9 mouse cellular contexts compared by ENCODE assay signal in the genomic region with DNA sequence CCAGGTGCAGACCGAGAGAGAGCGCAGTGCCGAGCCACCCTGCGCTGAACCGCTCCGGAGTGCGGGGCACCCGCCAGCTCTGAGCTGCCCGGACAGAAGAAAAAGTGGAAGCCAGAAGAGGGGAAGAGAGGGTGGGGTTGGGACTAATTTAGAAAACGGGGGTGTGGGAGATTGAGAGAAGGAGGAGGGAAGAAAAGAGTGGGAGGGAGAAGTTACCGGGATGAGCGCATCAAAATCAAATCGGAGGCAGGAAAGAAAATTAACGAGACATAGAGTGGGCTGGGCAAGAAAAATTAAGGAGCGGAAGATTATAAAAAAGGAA. TPM values are rescaled to one million over a fixed set of nuclear protein-coding genes. Genes with fewer than 3 reads are reported as not detected.
A peak's percentile ranks its signal among the peaks of the same experiment; 100 is the strongest.
DNase-seq lines count a peak whose midpoint lies in the region; ATAC-seq and TF ChIP-seq lines count a peak whose summit lies in the region.
"Had no signal": no experiment of that assay in that cellular context is flagged by ENCODE, and none has a peak within 500 bp of the region (broad histone marks: within the 10 kb centered on the region; RNA-seq: fewer than 3 reads in every experiment).

No protein-coding gene starts in this region.

- intact Hi-C loops in left cerebral cortex, postnatal 25 days (cut with DNase I), result loop anchor here (5.0 to 10.0 kb wide), 2 partner anchors 132 to 305 kb away; no protein-coding TSS in a partner anchor

- H3K9ac ChIP-seq in lung, embryonic 16.5 days (ENCODE audit: low read length), result no peak overlapping the region; the same call in 1 of the 2 replicates
- no peak overlapping the region for H3K9ac ChIP-seq in forebrain, embryonic 14.5 days (ENCODE audit: low read length)
- peak overlapping the region; percentile 37 for H3K9ac ChIP-seq in limb, embryonic 14.5 days (ENCODE audit: low read depth, low read length, severe bottlenecking)
- H3K9ac ChIP-seq in stomach, embryonic 16.5 days (ENCODE audit: low read length), result peak overlapping the region; percentile 50

- no peak overlapping the region for H3K27ac ChIP-seq in lung, embryonic 16.5 days (ENCODE audit: low read length)
- no peak overlapping the region for H3K27ac ChIP-seq in forebrain, embryonic 14.5 days (ENCODE audit: low read depth, low read length)
- H3K27ac ChIP-seq in limb, embryonic 14.5 days (replicated peaks; ENCODE audit: low read depth, low read length), result no peak overlapping the region
- no peak overlapping the region for H3K27ac ChIP-seq in stomach, embryonic 16.5 days (ENCODE audit: low read length)

- peaks cover 5% of the 10 kb centered on the region; the same call in 1 of the 2 replicates for H3K4me1 ChIP-seq in lung, embryonic 16.5 days (replicated peaks; ENCODE audit: control insufficient read depth, insufficient read depth, low read length)
- no peaks in the 10 kb centered on the region; the same call in 1 of the 2 replicates for H3K4me1 ChIP-seq in forebrain, embryonic 14.5 days (ENCODE audit: control insufficient read depth, insufficient read depth, low read length)
- H3K4me1 ChIP-seq in limb, embryonic 14.5 days (ENCODE audit: control insufficient read depth, insufficient read depth, low read length), result peaks cover 7% of the 10 kb centered on the region
- peaks cover 8% of the 10 kb centered on the region; the same call in 1 of the 2 replicates for H3K4me1 ChIP-seq in stomach, embryonic 16.5 days (ENCODE audit: control insufficient read depth, insufficient read depth, low read length)

- WGBS in lung, embryonic 16.5 days, result under 1% methylated on average over 15 of the region's 15 CpGs
- under 1% methylated on average over 15 of the region's 15 CpGs for WGBS in forebrain, embryonic 14.5 days
- whole genome bisulfite sequencing in limb, embryonic 14.5 days, result under 1% methylated on average over 15 of the region's 15 CpGs
- 2% methylated on average over 15 of the region's 15 CpGs for WGBS in stomach, embryonic 16.5 days

- DNase-seq in lung, postnatal 14 days, result no peak
- DNase-seq in forebrain, embryonic 14.5 days (ENCODE audit: low spot score), result no peak
- no peak for DNase-seq in limb, embryonic 14.5 days (ENCODE audit: low spot score)
- no peak for DNase-seq in left cerebral cortex, postnatal 25 days (ENCODE audit: low spot score in 2 of 2)
- no peak for DNase-seq in spleen, postnatal 10 days (ENCODE audit: low spot score in 2 of 2)
- DNase-seq: cerebellum, adult 11-12 months had no signal

- H3K4me2 ChIP-seq in lung, embryonic 16.5 days (ENCODE audit: low read depth, low read length), result peak overlapping the region; percentile 47
- H3K4me2 ChIP-seq in forebrain, embryonic 14.5 days (ENCODE audit: low read length), result peak overlapping the region; percentile 35
- peak overlapping the region; percentile 79 for H3K4me2 ChIP-seq in limb, embryonic 14.5 days (replicated peaks; ENCODE audit: low read depth, low read length, severe bottlenecking)
- H3K4me2 ChIP-seq in stomach, embryonic 16.5 days (ENCODE audit: low read depth, low read length), result peak overlapping the region; percentile 57

- no peaks in the 10 kb centered on the region for H3K36me3 ChIP-seq in lung, embryonic 16.5 days (ENCODE audit: control insufficient read depth, insufficient read depth, low read length)
- no peaks in the 10 kb centered on the region for H3K36me3 ChIP-seq in forebrain, embryonic 14.5 days (ENCODE audit: control insufficient read depth, insufficient read depth, low read length)
- H3K36me3 ChIP-seq in limb, embryonic 14.5 days (ENCODE audit: control insufficient read depth, insufficient read depth, low read length), result no peaks in the 10 kb centered on the region
- no peaks in the 10 kb centered on the region for H3K36me3 ChIP-seq in stomach, embryonic 16.5 days (ENCODE audit: control insufficient read depth, insufficient read depth, low read length)

- no peak for TF ChIP-seq POLR2A in limb, embryonic 14.5 days (IDR thresholded peaks at IDR 0.05; ENCODE audit: borderline replicate concordance, extremely low read depth, insufficient read depth, insufficient read length)

- H3K9me3 ChIP-seq in lung, embryonic 16.5 days (ENCODE audit: control insufficient read depth, low read length), result no peaks in the 10 kb centered on the region
- H3K9me3 ChIP-seq in forebrain, embryonic 14.5 days (replicated peaks; ENCODE audit: control insufficient read depth, low read length), result no peaks in the 10 kb centered on the region
- H3K9me3 ChIP-seq in limb, embryonic 14.5 days (ENCODE audit: control insufficient read depth, low read length), result no peaks in the 10 kb centered on the region
- no peaks in the 10 kb centered on the region for H3K9me3 ChIP-seq in stomach, embryonic 16.5 days (replicated peaks; ENCODE audit: control insufficient read depth, low read length)

- ATAC-seq in lung, embryonic 16.5 days (ENCODE audit: low read depth), result peak; percentile 34; the same call in 1 of the 2 replicates
- ATAC-seq in forebrain, embryonic 14.5 days, result no peak
- ATAC-seq in limb, embryonic 14.5 days (ENCODE audit: low FRiP score, low read depth), result no peak
- no peak for ATAC-seq in stomach, embryonic 16.5 days (ENCODE audit: insufficient read depth, low FRiP score)

- H3K27me3 ChIP-seq in lung, embryonic 16.5 days (ENCODE audit: control insufficient read depth, insufficient read depth, low read depth, low read length), result peaks cover 73% of the 10 kb centered on the region
- H3K27me3 ChIP-seq in forebrain, embryonic 14.5 days (replicated peaks; ENCODE audit: control insufficient read depth, insufficient read depth, low read length), result peaks cover 92% of the 10 kb centered on the region
- peaks cover 51% of the 10 kb centered on the region for H3K27me3 ChIP-seq in limb, embryonic 14.5 days (ENCODE audit: control insufficient read depth, insufficient read depth, low read length)
- H3K27me3 ChIP-seq in stomach, embryonic 16.5 days (ENCODE audit: control insufficient read depth, insufficient read depth, low read length), result peaks cover 64% of the 10 kb centered on the region

- peak overlapping the region; percentile 32 for H3K4me3 ChIP-seq in lung, embryonic 16.5 days (ENCODE audit: low read length)
- H3K4me3 ChIP-seq in forebrain, embryonic 14.5 days (ENCODE audit: low read depth, low read length), result 0 out of 2 replicates have a peak overlapping the region, but pooled peaks have one; percentile 8
- peak overlapping the region; percentile 33 for H3K4me3 ChIP-seq in limb, embryonic 14.5 days (replicated peaks; ENCODE audit: low read length)
- H3K4me3 ChIP-seq in stomach, embryonic 16.5 days (replicated peaks; ENCODE audit: low read length), result peak overlapping the region; percentile 39

RNA-seq across cellular contexts. Expression of gene Msx2, which starts 10.3 kb away (rescaled TPM):
- 0.33 and 0.50 TPM in 2 replicates for polyA plus RNA-seq in lung, embryonic 16.5 days (2015; fragmentation: Nextera tagmentation; extraction: Ambion mirVana)
- polyA plus RNA-seq in forebrain, embryonic 14.5 days (2014; fragmentation: Nextera tagmentation; extraction: Ambion mirVana), result 0.44 and 0.70 TPM in 2 replicates
- polyA plus RNA-seq in limb, embryonic 14.5 days (2012; rRNA removed), result 17.5 and 18.2 TPM in 2 replicates
- polyA plus RNA-seq in limb, embryonic 14.5 days (2014; fragmentation: Nextera tagmentation; extraction: Ambion mirVana), result 19.4 and 28.3 TPM in 2 replicates
- 1.6 and 2.2 TPM in 2 replicates for polyA plus RNA-seq in stomach, embryonic 16.5 days (2015; fragmentation: Nextera tagmentation; extraction: Ambion mirVana)
- total RNA-seq in left cerebral cortex, postnatal 25 days (2021), result under 1 TPM; 0.43 to 0.46 TPM
- total RNA-seq: gastrocnemius, adult 18-20 months had no signal

Comparison
In these comparisons a context has a peak if more than half of its experiments do, and no peak if none do; other contexts are left out.
1. H3K9ac ChIP-seq: peak in limb, embryonic 14.5 days (single experiment) and stomach, embryonic 16.5 days (single experiment); none in lung, embryonic 16.5 days (single experiment) and forebrain, embryonic 14.5 days (single experiment).
2. Peak in every context shown above with its lines, with median percentiles within 50 percentile points of each other: H3K4me2 ChIP-seq and H3K4me3 ChIP-seq.